21 mouse cellular contexts compared by ENCODE assay signal in genomic region chr16:43599707-43600106, GRCm38 (mm10).
A peak's percentile ranks its signal among the peaks of the same experiment; 100 is the strongest.
DNase-seq lines count a peak whose midpoint lies in the region; ATAC-seq lines count a peak whose summit lies in the region.
"Had no signal": no experiment of that assay in that cellular context is flagged by ENCODE, and none has a peak within 500 bp of the region (broad histone marks: within the 10 kb centered on the region; RNA-seq: fewer than 3 reads in every experiment).

No protein-coding gene starts in this region.

- H3K4me1 ChIP-seq in midbrain, embryonic 16.5 days (ENCODE audit: control insufficient read depth, insufficient read depth, low read length), result peaks cover 10% of the 10 kb centered on the region

- WGBS in midbrain, embryonic 16.5 days, result 78% methylated on average over 2 of the region's 2 CpGs

- H3K27me3 ChIP-seq in midbrain, embryonic 16.5 days (ENCODE audit: control insufficient read depth, insufficient read depth, low read depth, low read length), result no peaks in the 10 kb centered on the region
- H3K27me3 ChIP-seq: forebrain, embryonic 13.5 days; hindbrain, embryonic 12.5 days; hindbrain, embryonic 15.5 days had no signal

- peak; percentile 72 for DNase-seq in heart, adult 11 months
- DNase-seq in heart, adult 8-10 months (ENCODE audit: low spot score), result no peak
- peak; percentile 30 for DNase-seq in induced T-regulatory cell, adult 2 months (ENCODE audit: low read depth)
- no peak for DNase-seq in lung, postnatal 14 days
- DNase-seq in kidney, postnatal 10 days, result no peak
- DNase-seq: adrenal gland, postnatal 10 days; cerebellum, adult 11-12 months; cerebellum, adult 8-10 months; cerebellum, postnatal 14 days; gastrocnemius, postnatal 25 days; heart, adult 2 months; kidney, adult 18-20 months had no signal

- H3K9me3 ChIP-seq in midbrain, embryonic 16.5 days (replicated peaks; ENCODE audit: control insufficient read depth, low read length, poor library complexity, severe bottlenecking), result no peaks in the 10 kb centered on the region
- H3K9me3 ChIP-seq: forebrain, embryonic 13.5 days; hindbrain, embryonic 12.5 days; hindbrain, embryonic 15.5 days had no signal

- no peak overlapping the region for H3K9ac ChIP-seq in midbrain, embryonic 16.5 days (ENCODE audit: low read depth, low read length)
- H3K9ac ChIP-seq: forebrain, embryonic 13.5 days; hindbrain, embryonic 12.5 days; hindbrain, embryonic 15.5 days had no signal

- no peaks in the 10 kb centered on the region for H3K36me3 ChIP-seq in midbrain, embryonic 16.5 days (ENCODE audit: control insufficient read depth, insufficient read depth, low read length)
- H3K36me3 ChIP-seq: hindbrain, embryonic 15.5 days had no signal

- H3K27ac ChIP-seq in midbrain, embryonic 16.5 days (ENCODE audit: low read length), result no peak overlapping the region
- H3K27ac ChIP-seq: forebrain, embryonic 13.5 days; heart, adult 2 months; hindbrain, embryonic 12.5 days; hindbrain, embryonic 15.5 days had no signal

- no peak overlapping the region for H3K4me3 ChIP-seq in midbrain, embryonic 16.5 days (ENCODE audit: low read depth, low read length)
- H3K4me3 ChIP-seq: forebrain, embryonic 13.5 days; heart, adult 2 months; hindbrain, embryonic 12.5 days; hindbrain, embryonic 15.5 days had no signal

- no peak overlapping the region for H3K4me2 ChIP-seq in midbrain, embryonic 16.5 days (ENCODE audit: low read length)
- H3K4me2 ChIP-seq: forebrain, embryonic 13.5 days; heart, embryonic 11.5 days; hindbrain, embryonic 12.5 days; hindbrain, embryonic 15.5 days had no signal

- ATAC-seq in CD4-positive, CD25-positive, alpha-beta regulatory T cell, adult 4 months, result peak; percentile 49
- ATAC-seq in activated CD4-positive, CD25-positive, alpha-beta regulatory T cell, adult 4 months, result peak; percentile 31
- no peak for ATAC-seq in midbrain, embryonic 16.5 days
- ATAC-seq: forebrain, embryonic 13.5 days; forebrain, embryonic 16.5 days; intestine, embryonic 16.5 days had no signal

Comparison
In these comparisons a context has a peak if more than half of its experiments do, and no peak if none do; other contexts are left out.
1. DNase-seq: peak in heart, adult 11 months (single experiment) and induced T-regulatory cell, adult 2 months (single experiment); none in heart, adult 8-10 months (single experiment), lung, postnatal 14 days (single experiment) and kidney, postnatal 10 days (single experiment).